Mouse (Mus musculus): ENCODE results near the gene Ccnjl. TPM values are rescaled to one million over a fixed set of nuclear protein-coding genes. Genes with fewer than 3 reads are reported as not detected.

The Ccnjl gene
- polyA plus RNA-seq, 1 experiment from 2014 or later = 2.2 TPM

DNA sequence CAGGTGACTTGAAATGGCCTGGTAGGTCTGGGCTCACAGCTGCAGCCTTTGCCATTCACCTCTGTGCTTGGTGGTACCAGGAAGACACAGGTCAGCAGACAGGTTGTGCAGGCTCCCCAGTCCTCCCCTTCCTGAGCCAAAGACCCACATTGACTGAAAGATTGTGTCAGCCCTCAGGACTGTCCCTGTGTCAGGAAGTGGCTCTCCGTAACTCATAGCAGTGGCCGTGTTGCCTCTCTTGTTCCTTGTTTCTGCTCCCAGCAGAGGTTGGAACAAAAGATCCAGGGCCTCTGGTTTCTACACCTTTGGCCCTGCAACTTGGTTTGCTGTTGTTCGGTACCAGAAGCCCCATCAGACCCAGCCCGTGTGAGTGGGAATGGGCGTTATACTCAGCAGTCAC is 40.6 kb downstream of the Ccnjl start:
- H3K4me2 ChIP-seq (ENCODE audit: low read depth, low read length) = no peak overlapping the region

DNA sequence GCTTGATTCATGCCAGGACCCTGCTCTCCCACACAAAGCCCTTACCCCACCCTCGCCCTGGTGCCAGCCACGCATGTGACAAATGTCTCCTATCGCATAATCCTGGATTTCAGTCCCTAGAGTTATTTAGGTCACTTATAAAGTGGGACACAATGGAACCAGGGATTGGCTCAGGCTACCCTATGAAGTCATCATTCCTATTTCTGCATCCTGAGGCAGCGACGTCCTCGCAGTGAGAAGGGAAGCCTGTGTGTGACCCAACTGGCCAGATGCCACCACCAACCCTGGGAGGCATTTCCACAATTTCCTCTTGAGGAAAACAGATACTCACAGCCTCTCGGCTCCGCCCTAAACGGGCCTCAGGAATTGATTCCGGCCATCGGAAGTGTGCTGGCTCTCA is 41.0 kb downstream of the Ccnjl start:
- no peaks in the 10 kb centered on the region for H3K36me3 ChIP-seq (ENCODE audit: control insufficient read depth, insufficient read depth)
- H3K27me3 ChIP-seq (ENCODE audit: control insufficient read depth, insufficient read depth, low read depth, low read length) = no peaks in the 10 kb centered on the region
- ATAC-seq (ENCODE audit: low read depth) = peak; percentile 51
- no peaks in the 10 kb centered on the region for H3K9me3 ChIP-seq (replicated peaks; ENCODE audit: control insufficient read depth, low read length)
- H3K4me3 ChIP-seq (ENCODE audit: low read depth, low read length) = no peak overlapping the region
- H3K4me1 ChIP-seq (ENCODE audit: control insufficient read depth, low read depth, low read length) = no peaks in the 10 kb centered on the region
- no peak overlapping the region for H3K4me2 ChIP-seq (ENCODE audit: low read depth, low read length)
- no peak overlapping the region for H3K27ac ChIP-seq (ENCODE audit: low read length)
- WGBS (ENCODE audit: insufficient replicate concordance) = 25% methylated on average over 11 of the region's 11 CpGs
- no peak overlapping the region for H3K9ac ChIP-seq (ENCODE audit: low read depth, low read length)

More for the DNA sequence above, 40.6 kb downstream of the Ccnjl start:
- no peak overlapping the region for H3K27ac ChIP-seq (ENCODE audit: low read length)
- H3K27me3 ChIP-seq (ENCODE audit: control insufficient read depth, insufficient read depth, low read depth, low read length) = no peaks in the 10 kb centered on the region
- no peak overlapping the region for H3K4me3 ChIP-seq (ENCODE audit: low read depth, low read length)
- no peaks in the 10 kb centered on the region for H3K9me3 ChIP-seq (replicated peaks; ENCODE audit: control insufficient read depth, low read length)
- H3K36me3 ChIP-seq (ENCODE audit: control insufficient read depth, insufficient read depth) = no peaks in the 10 kb centered on the region
- H3K4me1 ChIP-seq (ENCODE audit: control insufficient read depth, low read depth, low read length) = no peaks in the 10 kb centered on the region
- H3K9ac ChIP-seq (ENCODE audit: low read depth, low read length) = no peak overlapping the region
- no peak for ATAC-seq (ENCODE audit: low read depth)
- WGBS (ENCODE audit: insufficient replicate concordance) = 39% methylated on average over 5 of the region's 5 CpGs

DNA sequence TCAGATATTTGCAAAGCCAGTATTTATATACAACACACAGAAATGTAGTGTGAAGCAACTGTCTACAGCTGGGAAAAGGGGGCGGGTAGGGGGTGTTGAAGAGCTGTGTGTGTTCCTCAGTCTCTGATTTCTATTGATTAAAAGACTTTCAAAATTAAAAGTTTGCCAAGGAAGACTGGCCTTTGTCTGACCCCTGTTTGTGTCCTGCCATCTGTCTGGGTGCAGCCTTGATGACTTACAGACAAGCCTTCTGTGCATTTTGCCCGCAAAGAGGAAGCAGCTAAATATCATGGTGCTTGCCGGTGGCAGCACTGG is 46.4 kb downstream of the Ccnjl start:
- Histone ChIP-seq H3K4me3 (ENCODE audit: low read depth, low read length) (no peak overlapping the region), H3K4me2 (ENCODE audit: low read depth, low read length) (no peak overlapping the region), H3K9ac (ENCODE audit: low read depth, low read length) (no peak overlapping the region), H3K27ac (ENCODE audit: low read length) (no peak overlapping the region), H3K27me3 (ENCODE audit: control insufficient read depth, insufficient read depth, low read depth, low read length) (no peaks in the 10 kb centered on the region), H3K9me3 (replicated peaks; ENCODE audit: control insufficient read depth, low read length) (no peaks in the 10 kb centered on the region), H3K36me3 (ENCODE audit: control insufficient read depth, insufficient read depth) (no peaks in the 10 kb centered on the region), H3K4me1 (ENCODE audit: control insufficient read depth, low read depth, low read length) (no peaks in the 10 kb centered on the region)
- ATAC-seq (ENCODE audit: low read depth) = no peak
- WGBS (ENCODE audit: insufficient replicate concordance) = 21% methylated on average over 3 of the region's 3 CpGs

DNA sequence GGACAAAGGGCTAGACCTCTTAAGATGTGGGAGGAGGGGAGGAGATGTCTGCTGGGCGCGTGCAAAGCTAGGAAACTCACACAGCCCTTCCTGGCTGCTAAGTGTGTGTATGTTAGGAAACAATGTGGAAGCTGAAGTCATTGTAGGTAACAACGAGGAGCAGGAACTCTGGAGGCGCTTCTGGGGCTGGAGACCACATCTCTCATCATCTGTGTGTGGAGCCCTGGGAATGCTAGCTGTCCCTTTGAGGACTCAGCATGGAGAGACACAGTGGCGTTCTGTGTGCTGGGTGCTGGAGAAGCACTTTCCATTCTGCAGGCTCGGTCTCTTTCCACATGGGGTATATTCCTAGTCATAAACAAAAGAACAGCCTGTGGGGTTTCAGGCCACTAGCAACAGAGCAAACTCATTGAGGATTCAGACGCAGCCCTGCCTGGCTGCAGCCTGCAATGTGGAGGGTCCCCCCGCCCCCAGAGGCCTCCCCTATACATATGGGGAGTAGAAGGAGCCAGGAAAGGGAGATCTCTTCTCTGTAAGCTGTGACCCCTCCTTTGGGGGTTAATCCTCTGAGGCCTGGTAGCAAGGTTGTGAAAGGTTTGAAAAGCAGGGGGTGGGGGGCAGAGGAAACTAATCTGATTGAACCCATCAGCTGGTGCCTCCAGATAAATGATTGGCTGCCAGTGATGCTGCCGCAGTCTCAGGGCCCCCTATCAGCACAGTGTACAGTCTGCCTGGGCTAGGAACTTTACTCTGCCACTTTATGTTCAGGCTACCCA is 47.0 kb downstream of the Ccnjl start:
- Histone ChIP-seq H3K27ac (ENCODE audit: low read length) (no peak overlapping the region), H3K4me1 (ENCODE audit: control insufficient read depth, low read depth, low read length) (no peaks in the 10 kb centered on the region), H3K4me3 (ENCODE audit: low read depth, low read length) (no peak overlapping the region), H3K36me3 (ENCODE audit: control insufficient read depth, insufficient read depth) (no peaks in the 10 kb centered on the region), H3K9me3 (replicated peaks; ENCODE audit: control insufficient read depth, low read length) (no peaks in the 10 kb centered on the region), H3K9ac (ENCODE audit: low read depth, low read length) (no peak overlapping the region), H3K4me2 (ENCODE audit: low read depth, low read length) (no peak overlapping the region), H3K27me3 (ENCODE audit: control insufficient read depth, insufficient read depth, low read depth, low read length) (no peaks in the 10 kb centered on the region)
- 15% methylated on average over 9 of the region's 9 CpGs for WGBS (ENCODE audit: insufficient replicate concordance)
- no peak for ATAC-seq (ENCODE audit: low read depth)

DNA sequence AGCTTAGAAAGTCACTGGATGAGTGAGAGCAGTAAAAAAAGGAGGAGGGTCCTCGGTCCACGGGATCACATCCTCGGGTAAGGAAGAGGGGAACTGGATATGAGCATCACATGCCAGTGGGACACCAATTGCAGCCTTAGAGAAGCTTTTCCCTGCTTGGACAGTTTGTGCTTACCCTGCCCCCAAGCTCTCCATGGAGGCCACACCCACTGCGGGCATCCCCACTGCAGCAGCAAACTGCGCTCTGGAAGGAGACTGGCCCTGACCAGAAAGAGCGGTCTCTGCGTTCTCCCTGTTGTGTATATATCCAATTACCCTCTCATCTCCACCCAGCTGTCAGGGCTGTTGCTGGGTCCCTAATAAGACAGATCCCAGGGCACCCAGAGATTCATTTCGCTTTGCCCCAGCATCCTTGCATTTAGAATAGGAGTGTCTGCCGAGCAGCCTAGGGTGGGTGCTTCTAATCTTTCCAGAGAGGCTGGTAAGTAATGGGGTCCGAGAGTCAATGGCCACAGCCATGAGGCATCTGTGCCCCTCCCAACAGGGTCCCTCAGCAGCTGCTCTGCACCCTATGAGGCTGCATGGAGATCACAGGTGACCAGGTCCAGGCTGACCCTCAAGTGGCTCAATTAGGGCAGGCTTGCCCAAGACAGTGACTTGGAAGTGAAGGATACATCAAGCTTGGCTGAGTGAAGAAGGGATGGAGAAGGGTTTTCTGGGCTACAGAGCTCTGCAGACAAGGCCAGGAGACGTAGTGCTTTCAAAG is 49.3 kb downstream of the Ccnjl start:
- ATAC-seq (ENCODE audit: low read depth) = no peak
- H3K27ac ChIP-seq (ENCODE audit: low read length) = no peak overlapping the region
- H3K27me3 ChIP-seq (ENCODE audit: control insufficient read depth, insufficient read depth, low read depth, low read length) = no peaks in the 10 kb centered on the region
- H3K4me1 ChIP-seq (ENCODE audit: control insufficient read depth, low read depth, low read length) = no peaks in the 10 kb centered on the region
- no peak overlapping the region for H3K4me3 ChIP-seq (ENCODE audit: low read depth, low read length)
- H3K9ac ChIP-seq (ENCODE audit: low read depth, low read length) = no peak overlapping the region
- H3K4me2 ChIP-seq (ENCODE audit: low read depth, low read length) = no peak overlapping the region
- 59% methylated on average over 11 of the region's 11 CpGs for WGBS (ENCODE audit: insufficient replicate concordance)
- H3K36me3 ChIP-seq (ENCODE audit: control insufficient read depth, insufficient read depth) = no peaks in the 10 kb centered on the region
- no peaks in the 10 kb centered on the region for H3K9me3 ChIP-seq (replicated peaks; ENCODE audit: control insufficient read depth, low read length)

DNA sequence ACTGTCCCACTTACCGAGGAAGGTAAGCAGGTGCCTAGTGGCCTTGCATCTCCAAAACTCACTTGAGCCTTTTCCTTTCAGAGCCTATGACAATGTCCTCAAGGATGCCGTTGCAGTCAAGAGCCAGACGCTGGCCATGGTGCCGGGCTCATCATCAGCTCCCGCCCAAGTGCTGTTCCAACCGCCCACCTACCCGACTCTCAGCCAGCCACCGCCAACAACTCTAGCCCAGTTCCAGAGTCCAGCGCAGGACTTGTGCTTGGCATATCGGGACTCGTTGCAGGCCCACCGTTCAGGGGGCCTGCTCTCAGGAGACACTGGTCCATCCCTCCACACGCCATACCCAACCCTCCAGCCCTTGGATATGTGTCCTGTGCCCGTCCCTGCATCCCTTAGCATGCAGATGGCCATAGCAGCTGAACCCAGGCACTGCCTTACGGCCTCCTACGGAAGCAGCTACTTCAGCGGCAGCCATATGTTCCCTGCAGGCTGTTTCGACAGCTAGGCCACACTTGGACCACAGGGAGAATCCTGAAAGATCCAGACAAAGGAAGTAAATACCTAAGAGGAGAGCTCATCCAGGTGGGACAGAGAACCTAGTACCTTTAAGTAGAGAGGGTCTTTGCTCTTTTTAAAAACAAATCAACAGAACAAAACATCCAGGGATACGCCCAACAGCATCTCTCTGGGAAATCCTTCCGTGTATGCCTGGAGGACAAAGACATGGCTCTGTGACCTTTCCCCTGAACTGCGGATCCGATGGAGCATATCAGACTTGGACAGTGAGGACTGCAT is 56.8 kb downstream of the Ccnjl start:
- Histone ChIP-seq H3K4me2 (ENCODE audit: low read depth, low read length) (no peak overlapping the region), H3K27ac (ENCODE audit: low read length) (no peak overlapping the region), H3K9ac (ENCODE audit: low read depth, low read length) (no peak overlapping the region), H3K4me1 (ENCODE audit: control insufficient read depth, low read depth, low read length) (no peaks in the 10 kb centered on the region), H3K27me3 (ENCODE audit: control insufficient read depth, insufficient read depth, low read depth, low read length) (no peaks in the 10 kb centered on the region), H3K4me3 (ENCODE audit: low read depth, low read length) (no peak overlapping the region), H3K9me3 (replicated peaks; ENCODE audit: control insufficient read depth, low read length) (no peaks in the 10 kb centered on the region), H3K36me3 (ENCODE audit: control insufficient read depth, insufficient read depth) (no peaks in the 10 kb centered on the region)
- no peak for ATAC-seq (ENCODE audit: low read depth)
- 80% methylated on average over 22 of the region's 22 CpGs for WGBS (ENCODE audit: insufficient replicate concordance)

DNA sequence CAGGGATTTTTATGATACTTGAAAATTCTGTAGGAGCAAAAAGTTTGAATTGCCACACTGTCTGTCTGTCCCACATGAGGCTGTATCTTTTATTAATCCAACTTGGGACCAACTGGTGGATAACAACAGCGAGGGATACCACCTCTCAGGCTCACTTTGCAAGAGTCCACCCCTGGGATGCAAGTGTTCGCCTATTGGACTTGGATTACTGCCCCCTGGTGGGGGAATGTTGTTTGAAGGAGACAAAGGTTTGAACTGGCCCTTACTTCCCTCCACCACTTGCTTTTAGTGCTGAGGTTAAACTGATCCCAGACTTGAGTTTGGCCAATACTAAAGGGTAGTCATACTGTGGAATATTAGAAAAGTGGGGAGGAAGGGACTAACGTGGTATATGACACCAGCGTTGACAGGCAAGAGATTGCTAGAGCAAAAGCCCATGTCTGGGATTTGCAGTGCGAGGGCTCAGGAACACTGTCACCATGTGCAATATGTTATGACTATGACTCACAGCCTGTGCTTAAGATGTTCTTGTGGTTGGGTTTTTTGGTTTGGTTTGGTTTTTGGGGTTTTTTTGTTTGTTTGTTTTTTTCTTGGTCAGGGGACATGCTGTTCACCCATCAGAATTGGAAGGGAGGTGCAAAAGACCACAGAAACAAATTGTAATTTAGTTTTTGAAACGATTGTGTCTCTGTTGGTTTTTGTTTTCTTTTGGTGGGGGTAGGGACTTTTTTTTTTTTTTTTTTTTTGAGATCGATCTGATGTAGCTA is 57.9 kb downstream of the Ccnjl start, which contains the start of gene 4933415A04Rik:
4933415A04Rik (plus strand) TSS at position 717 of the 767 bp plus-strand sequence.
- H3K4me2 ChIP-seq (ENCODE audit: low read depth, low read length) = no peak within 1 kb of the TSS
- no peak for ATAC-seq (ENCODE audit: low read depth)
- H3K36me3 ChIP-seq (ENCODE audit: control insufficient read depth, insufficient read depth) = no peaks in the 10 kb centered on the region

DNA sequence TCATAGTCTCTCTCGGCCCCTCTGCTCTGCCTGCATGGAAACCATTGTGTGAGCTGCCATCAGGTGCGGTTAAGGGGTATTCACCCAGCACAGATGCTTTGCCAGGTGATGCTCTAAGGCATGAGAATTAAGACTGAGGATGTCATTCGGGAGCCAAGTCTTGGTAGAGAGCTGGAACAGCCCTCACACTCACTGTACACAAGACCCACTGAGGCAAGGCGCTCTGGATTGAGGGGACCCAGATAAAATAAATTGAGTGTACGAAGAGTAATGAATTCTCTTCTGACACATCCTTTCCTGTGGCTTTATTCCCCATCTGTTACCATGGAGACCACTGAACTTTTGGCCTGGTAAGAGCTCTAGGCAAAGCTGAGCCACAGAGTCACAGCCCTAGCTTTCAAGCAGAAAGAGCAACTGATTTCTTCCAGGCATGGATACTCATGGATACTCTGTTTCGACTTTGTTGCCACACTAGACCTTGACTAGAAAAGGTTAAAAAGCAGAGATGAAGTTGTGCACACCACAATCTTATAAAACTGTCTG is 61.0 kb downstream of the Ccnjl start:
- H3K27me3 ChIP-seq (ENCODE audit: control insufficient read depth, insufficient read depth, low read depth, low read length) = no peaks in the 10 kb centered on the region
- no peak overlapping the region for H3K9ac ChIP-seq (ENCODE audit: low read depth, low read length)
- no peaks in the 10 kb centered on the region for H3K36me3 ChIP-seq (ENCODE audit: control insufficient read depth, insufficient read depth)
- H3K4me2 ChIP-seq (ENCODE audit: low read depth, low read length) = no peak overlapping the region
- H3K27ac ChIP-seq (ENCODE audit: low read length) = no peak overlapping the region
- no peak overlapping the region for H3K4me3 ChIP-seq (ENCODE audit: low read depth, low read length)
- no peaks in the 10 kb centered on the region for H3K4me1 ChIP-seq (ENCODE audit: control insufficient read depth, low read depth, low read length)
- no peak for ATAC-seq (ENCODE audit: low read depth)
- no peaks in the 10 kb centered on the region for H3K9me3 ChIP-seq (replicated peaks; ENCODE audit: control insufficient read depth, low read length)
- 56% methylated on average over 6 of the region's 6 CpGs for WGBS (ENCODE audit: insufficient replicate concordance)

More for the DNA sequence above, 57.9 kb downstream of the Ccnjl start, which contains the start of gene 4933415A04Rik:
- Histone ChIP-seq H3K4me3 (ENCODE audit: low read depth, low read length) (no peak within 1 kb of the TSS), H3K27me3 (ENCODE audit: control insufficient read depth, insufficient read depth, low read depth, low read length) (no peaks in the 10 kb centered on the region), H3K9me3 (replicated peaks; ENCODE audit: control insufficient read depth, low read length) (no peaks in the 10 kb centered on the region), H3K9ac (ENCODE audit: low read depth, low read length) (no peak within 1 kb of the TSS), H3K27ac (ENCODE audit: low read length) (no peak within 1 kb of the TSS), H3K4me1 (ENCODE audit: control insufficient read depth, low read depth, low read length) (no peaks in the 10 kb centered on the region)
- WGBS (ENCODE audit: insufficient replicate concordance) = 55% methylated on average over 7 of the region's 7 CpGs
